Mouse (Mus musculus) thymus, postnatal 36 days (tissue): ENCODE measurements around the gene Pard3.
"Not testable (repeated sequence)": the region's sequence is repeated elsewhere in the genome, so short reads cannot be mapped to it uniquely, and the experiment has no call there.

Experiments used
- DNase-seq, 2 experiments: peaks; one replicate each; pipeline ENCODE4 v3.0.0; 2022; ENCODE audit warnings: mixed read lengths in 2 of 2

Gene Pard3

DNA sequence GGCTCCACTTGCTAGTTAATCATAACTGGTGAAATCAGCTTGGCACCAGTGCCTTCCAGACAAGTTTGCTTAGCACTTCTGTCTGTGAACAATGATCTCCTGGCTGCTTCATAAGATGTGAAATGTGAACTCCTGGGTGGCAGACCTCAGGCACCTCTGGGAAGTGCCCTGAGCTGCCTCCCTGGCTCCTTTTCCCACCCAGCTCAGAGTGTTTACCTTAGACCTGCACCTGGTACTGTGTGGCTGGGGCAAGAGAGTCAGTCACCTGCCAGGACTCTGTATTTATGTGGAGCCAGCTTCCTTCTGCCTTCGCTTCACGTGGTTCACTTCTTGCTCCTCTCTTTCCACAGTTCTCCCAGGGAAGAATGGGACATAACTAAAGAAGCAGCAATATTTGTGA is 77.3 kb downstream of the Pard3 start:
- DNase-seq, result no peak

DNA sequence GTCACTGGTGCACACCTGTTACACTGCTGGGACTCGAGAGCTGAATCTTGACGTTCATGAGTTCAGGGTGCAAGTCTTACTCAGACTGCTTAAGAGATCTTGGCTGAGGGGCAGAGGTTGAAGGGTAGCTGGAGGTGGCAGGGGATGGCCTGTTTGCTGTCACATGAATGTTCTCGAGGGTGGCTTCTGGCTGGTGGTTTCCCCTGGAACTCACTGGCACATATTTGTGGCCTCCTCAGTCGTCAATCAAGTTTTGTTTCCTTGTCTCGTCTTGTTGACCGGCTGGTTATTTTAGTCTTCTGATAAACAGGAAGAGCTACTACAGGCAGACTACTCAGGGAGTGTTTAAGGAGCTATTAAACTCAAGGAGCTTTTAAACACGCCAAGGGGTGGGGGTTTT is 79.9 kb downstream of the Pard3 start:
- DNase-seq, result no peak

- no peak for DNase-seq
Observed at GRCm38 (mm10) chr8:127144562-127144961, 80.9 kb downstream of the Pard3 start.

DNA sequence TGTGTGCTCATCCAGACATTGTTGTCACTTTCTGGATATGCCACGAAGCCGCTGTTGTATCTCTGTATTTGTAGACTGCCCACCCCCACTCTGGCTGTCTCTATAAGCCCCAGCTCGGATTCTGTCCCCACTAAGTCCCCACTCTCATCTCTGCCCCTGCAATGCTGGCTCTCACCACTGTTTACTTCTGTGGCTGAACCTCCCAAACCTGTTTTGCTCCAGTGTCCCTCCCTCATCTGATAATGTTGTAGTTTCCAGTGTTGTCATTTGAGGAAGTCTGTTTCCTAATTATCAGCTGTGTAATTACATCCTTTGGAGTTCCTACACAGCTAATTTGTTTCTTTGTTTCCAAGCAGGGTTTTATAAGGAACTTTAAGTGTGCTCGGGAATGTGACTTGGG is 81.4 kb downstream of the Pard3 start:
- no peak for DNase-seq

GRCm38 (mm10) chr8:127146055-127146454 is 82.4 kb downstream of the Pard3 start:
- DNase-seq, result no peak

- no peak for DNase-seq
Observed at GRCm38 (mm10) chr8:127148821-127149220, 85.1 kb downstream of the Pard3 start.

DNA sequence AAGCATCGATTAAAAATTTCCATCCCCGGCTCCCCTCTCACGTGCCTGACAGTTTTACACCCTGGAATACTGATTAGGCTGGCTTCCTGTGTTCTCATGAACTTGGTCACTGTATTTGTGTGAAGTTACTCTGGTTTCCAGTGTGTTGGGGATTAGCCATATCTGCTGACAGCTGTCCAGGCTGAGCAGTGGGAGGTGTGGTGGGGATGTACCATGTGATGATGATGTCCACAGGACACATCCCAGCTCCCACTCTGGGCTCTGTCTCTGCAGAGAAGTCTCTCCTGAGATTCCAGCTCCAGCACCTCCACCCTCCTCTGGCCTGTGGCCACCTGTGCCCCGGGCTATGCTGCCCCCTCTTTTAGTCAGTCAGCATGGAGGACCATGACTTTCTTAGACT is 87.0 kb downstream of the Pard3 start:
- no peak for DNase-seq

- no peak for DNase-seq
Observed at GRCm38 (mm10) chr8:127151706-127152105, 88.0 kb downstream of the Pard3 start.

DNA sequence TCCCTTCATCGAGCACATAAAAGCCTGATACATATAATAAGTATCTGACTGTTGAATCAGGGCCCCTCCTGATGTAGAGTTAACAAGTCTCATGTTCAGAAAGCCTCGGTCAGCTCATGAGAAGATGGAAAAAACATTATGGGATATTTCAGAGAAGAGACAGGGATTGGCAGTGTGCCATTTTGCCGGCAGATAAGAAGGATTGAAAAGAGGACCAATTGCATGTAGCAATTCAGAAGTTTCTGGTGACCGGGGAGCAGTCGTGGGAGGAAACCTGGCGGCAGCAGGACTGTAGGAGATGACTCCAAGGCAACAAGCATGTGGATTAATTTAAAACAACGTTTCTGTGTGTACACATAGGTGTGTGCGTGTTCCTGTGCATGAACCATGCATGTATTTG is 93.4 kb downstream of the Pard3 start:
- no peak for DNase-seq

- no peak for DNase-seq
Observed at GRCm38 (mm10) chr8:127159421-127159966, 95.8 kb downstream of the Pard3 start.

DNA sequence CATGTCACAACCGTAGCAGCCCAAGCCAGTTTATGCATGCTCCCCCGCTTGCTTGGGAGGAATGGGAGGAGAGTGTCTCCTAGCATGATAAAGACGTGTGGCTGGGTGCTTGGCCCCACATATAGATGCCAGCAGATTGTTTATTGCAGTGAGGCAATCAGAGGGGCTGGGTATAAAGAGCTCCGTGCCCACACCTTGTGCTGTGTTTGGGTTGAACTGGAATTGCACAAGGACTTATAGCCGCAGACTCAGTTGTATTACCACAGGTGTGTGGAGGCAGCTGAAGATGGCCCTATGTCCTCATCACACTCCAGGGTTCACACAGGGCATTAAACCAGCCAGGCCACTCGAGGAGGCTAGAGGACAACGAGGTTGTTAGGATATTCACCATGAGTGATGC is 98.2 kb downstream of the Pard3 start:
- DNase-seq, result no peak

DNA sequence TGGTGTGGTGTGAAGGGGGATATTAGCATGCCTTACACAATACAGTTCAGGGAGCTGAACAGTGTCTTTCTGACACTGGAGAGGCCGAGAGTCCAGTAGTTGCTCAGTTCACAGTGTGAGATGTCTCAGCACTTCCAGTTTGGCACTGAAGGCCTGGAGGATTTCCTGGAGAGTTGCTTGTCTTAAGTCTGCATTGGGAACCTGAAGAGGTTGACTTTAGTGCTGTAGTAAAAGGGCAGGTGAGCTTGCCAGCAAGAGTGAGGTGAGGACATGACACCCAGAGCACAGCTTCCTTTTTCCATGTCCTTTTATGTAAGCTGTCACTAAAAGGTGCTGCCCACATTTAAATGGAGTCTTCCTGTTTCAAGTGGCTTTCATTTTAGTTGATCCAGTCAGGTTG is 99.1 kb downstream of the Pard3 start:
- no peak for DNase-seq

DNA sequence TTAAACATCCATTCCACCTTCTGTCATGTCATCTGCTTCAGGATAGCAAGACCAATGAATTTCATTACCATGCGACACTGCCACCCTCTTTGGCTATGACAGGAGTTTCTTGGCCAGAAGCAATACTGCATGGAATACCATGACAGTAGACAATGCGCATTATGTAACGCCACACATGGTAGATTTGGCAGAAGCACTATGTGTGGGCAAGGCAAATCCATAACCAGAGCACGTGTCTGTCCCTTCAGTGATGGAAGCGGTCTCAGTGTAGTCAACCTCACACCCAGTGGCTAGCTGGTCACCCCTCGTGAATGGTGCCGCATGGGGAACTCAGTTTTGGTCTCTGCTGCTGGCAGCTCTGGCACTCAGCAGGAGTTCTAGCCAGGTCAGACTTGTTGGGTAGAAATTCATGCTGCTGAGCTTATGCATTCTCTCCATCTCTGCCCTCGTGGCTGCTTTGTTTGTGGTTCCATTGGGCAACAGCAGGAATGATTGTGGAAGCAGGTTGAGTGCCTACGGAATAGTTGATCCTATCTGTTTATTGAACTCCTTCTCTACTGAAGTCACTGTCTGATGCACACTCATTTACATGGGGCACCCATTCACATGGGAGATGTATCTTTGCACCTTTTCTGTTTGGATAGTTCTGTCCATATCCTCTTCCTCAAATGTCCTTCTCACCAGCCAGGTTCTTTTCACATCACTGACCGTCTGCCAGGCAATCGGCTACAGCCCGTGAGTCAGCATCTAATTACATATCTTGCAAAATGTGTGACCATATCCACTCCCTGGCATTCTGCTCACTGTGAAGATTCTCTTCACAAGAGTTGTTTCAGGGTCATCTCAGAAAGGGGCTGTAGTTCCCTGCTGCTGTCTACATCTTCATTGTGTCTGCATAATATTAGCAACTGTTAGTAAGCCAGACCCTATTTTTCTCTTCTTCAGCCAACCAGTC is 100.9 kb downstream of the Pard3 start:
- no peak for DNase-seq

DNA sequence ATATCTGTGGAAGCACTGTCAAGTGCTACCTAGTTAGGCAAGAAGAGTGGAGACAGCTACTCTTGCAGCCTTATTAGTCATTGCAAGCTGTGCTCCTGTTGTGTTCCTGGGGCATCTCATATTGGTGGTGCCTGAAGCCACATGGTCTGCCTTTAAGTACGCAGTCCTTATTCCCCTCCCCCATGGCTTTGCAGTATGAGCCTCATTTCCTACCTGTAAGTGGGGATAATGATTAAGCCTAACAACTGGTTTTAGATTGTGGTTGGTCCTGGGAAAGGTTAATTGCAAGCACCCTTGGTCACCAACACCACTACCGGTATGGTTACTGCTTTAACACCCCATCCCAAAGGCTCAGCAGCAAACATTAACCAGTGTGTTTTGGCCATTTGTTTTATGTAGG is 104.8 kb downstream of the Pard3 start:
- no peak for DNase-seq

GRCm38 (mm10) chr8:127169361-127169760 is 105.7 kb downstream of the Pard3 start:
- no peak for DNase-seq

GRCm38 (mm10) chr8:127170372-127170771 is 106.7 kb downstream of the Pard3 start:
- DNase-seq, result not testable (repeated sequence)

- DNase-seq, result no peak
Observed at GRCm38 (mm10) chr8:127170930-127171329, 107.2 kb downstream of the Pard3 start.

DNA sequence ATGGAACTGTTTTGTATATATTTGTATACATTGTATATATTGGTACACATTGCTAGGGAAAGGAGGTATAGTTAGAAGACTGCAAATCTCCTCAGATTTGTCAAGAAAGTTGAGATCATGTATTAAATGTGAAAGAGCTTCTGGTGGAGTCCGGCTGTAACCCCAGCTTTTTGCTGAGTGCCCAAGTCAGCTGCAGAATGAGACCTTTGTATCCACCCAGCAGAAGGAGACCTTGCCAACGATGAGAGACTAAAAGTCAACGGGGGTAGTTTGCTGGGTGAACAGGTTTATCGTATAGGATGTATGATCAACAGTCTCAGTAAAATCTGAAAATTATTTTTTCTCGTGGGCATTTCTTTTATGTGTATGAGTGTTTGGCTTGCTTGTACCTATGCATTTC is 109.8 kb downstream of the Pard3 start:
- DNase-seq, result no peak

DNA sequence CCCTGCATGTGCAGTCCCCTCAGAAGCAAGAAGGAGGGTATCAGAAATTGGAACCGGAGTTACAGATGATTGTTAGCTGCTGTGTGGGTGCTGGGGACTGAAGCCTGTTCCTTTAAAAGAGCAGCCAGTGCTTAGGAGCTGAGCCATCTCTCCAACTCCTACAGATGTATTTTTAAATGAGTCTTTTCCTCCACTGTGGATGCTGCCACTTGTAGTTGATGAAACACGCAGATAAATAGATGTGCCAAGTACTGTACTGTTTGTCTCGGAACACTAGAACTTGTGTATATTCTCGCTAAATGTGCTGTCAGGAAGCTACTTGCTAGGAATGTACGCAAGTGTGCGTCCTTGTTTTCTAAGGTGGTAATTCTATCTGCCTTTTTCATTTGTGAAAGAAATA is 110.7 kb downstream of the Pard3 start:
- no peak for DNase-seq

GRCm38 (mm10) chr8:127175160-127175836 is 111.6 kb downstream of the Pard3 start:
- no peak for DNase-seq

DNA sequence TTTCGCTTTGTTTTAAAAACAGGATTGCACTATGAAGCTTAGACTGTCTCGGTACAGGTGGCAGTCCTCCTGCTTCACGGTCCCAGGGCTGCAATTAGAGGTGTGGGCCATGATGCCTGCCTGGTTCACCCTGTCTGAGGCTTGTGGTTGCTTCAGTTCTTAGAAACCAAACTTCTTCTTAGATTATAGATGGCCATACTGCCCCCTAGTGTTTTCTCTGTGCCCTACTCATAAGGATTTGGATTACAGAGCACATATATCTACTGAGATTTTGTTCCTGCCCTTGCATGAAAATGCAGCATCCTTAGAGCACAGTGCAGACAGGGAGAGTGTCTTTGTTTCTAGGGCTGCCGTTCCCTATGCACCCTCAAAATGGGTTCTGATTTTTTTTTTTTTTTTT is 114.9 kb downstream of the Pard3 start:
- no peak for DNase-seq

DNA sequence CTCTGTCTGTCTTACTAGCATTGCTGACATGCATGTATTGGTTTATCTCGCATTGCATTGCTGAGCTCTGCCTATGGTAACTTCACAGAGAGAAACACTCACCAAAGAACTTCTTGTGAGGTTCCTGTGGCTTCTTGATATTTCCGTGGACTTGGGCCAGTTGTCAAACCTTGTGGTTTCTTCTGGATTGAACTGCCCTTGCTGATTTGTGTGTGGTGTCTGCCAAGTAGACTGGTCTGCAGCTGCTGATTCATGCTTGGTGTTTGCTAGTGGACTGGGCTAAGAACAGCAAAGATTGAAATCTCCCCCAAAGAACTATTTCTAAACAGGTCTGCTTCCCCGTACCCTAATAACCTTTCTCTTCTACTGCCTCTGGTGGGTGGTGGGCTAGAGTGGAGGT is 117.6 kb downstream of the Pard3 start:
- DNase-seq, result no peak

- no peak for DNase-seq
Observed at GRCm38 (mm10) chr8:127182065-127182464, 118.4 kb downstream of the Pard3 start.

GRCm38 (mm10) chr8:127183533-127183932 is 119.8 kb downstream of the Pard3 start:
- no peak for DNase-seq
